Mouse (Mus musculus) A20 (cell line): ENCODE measurements at regions not wholly inside any gene's neighbourhood (a gene's known extent, or its start where the extent isn't known, plus 50 kb on each side); places are given as distances from the start of the nearest gene placed in this dataset.
"Not testable (repeated sequence)": the region's sequence is repeated elsewhere in the genome, so short reads cannot be mapped to it uniquely, and the experiment has no call there.

Experiments
- DNase-seq: peaks from one replicate; pipeline ENCODE4 v3.0.0-alpha.2; 2011; ENCODE audit warnings: low read depth, low spot score

- peak; percentile 42 for DNase-seq
Observed at GRCm38 (mm10) chr10:26139100-26140093, 60.5 kb upstream of the Tmem200a start.

GRCm38 (mm10) chr10:26152586-26152985 lies 73.7 kb upstream of the Tmem200a start:
- no peak for DNase-seq

GRCm38 (mm10) chr10:26158786-26159185 lies 70.7 kb upstream of the Samd3 start:
- no peak for DNase-seq

- DNase-seq, result not testable (repeated sequence)
Observed at GRCm38 (mm10) chr10:26161139-26161538, 68.4 kb upstream of the Samd3 start.

GRCm38 (mm10) chr10:26164531-26164930 lies 65.0 kb upstream of the Samd3 start:
- DNase-seq, result no peak

GRCm38 (mm10) chr10:26177591-26177990 lies 51.9 kb upstream of the Samd3 start:
- no peak for DNase-seq

GRCm38 (mm10) chr10:26178356-26178755 lies 51.2 kb upstream of the Samd3 start:
- no peak for DNase-seq
